Mouse (Mus musculus): ENCODE results near the gene Slc9c1. TPM values are rescaled to one million over a fixed set of nuclear protein-coding genes. Genes with fewer than 3 reads are reported as not detected.

Gene Slc9c1
- polyA plus RNA-seq, 1 experiment: not detected

- DNase-seq (ENCODE audit: low read depth): no peak
- no peak for TF ChIP-seq CTCF (IDR thresholded peaks at IDR 0.05; ENCODE audit: borderline replicate concordance, extremely low read depth, insufficient read depth, insufficient read length)
Observed at GRCm38 (mm10) chr16:45579883-45580282, 44.8 kb downstream of the Slc9c1 start.

DNA sequence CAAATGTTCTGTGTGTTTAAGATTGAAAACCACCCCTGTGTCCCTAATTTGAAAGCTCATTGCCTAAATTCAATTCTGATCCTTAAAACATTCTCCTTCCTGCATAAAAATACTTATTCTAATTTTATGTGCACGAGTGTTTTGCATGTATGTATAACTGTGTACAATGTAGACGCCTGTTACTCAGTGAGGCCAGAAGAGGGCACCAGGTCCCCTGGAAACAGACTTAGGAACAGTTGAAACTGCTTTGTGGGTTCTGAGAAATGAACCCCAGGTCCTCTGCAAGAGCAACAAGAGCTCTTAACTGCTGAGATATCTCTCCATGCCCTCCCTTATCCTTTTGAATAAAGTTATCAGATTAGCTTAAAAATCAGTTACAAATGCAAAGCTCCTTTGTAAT, 47.4 kb downstream of the Slc9c1 start:
- TF ChIP-seq CTCF (IDR thresholded peaks at IDR 0.05; ENCODE audit: borderline replicate concordance, extremely low read depth, insufficient read depth, insufficient read length) (peak; percentile 42; the same call in 1 of the 2 replicates), POLR2A (IDR thresholded peaks at IDR 0.05; ENCODE audit: borderline replicate concordance, extremely low read depth, insufficient read depth, insufficient read length, poor library complexity, severe bottlenecking) (no peak)
- DNase-seq (ENCODE audit: low read depth): peak; percentile 33

DNA sequence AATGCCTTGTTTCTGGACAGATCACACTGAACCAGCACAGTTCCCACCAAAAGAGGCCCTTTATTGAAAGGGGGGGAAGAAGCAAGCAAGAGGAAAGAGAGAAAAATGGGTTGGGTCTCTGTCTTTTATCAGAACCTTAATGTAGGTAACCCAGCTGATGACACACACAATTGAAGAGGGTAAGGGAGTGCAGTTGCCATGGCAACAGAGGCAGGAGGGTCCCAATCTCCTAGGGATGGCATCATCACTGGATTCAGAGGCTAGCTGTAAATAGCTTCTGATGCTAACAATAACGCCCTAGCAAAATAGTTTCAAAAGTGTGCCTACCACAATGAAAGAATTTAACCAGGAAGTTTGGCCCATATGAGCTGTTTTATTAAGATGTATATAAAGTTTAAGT, 58.5 kb downstream of the Slc9c1 start:
- DNase-seq (ENCODE audit: low read depth): peak; percentile 60
- TF ChIP-seq CTCF (IDR thresholded peaks at IDR 0.05; ENCODE audit: borderline replicate concordance, extremely low read depth, insufficient read depth, insufficient read length) (no peak), POLR2A (IDR thresholded peaks at IDR 0.05; ENCODE audit: borderline replicate concordance, extremely low read depth, insufficient read depth, insufficient read length, poor library complexity, severe bottlenecking) (no peak)

DNA sequence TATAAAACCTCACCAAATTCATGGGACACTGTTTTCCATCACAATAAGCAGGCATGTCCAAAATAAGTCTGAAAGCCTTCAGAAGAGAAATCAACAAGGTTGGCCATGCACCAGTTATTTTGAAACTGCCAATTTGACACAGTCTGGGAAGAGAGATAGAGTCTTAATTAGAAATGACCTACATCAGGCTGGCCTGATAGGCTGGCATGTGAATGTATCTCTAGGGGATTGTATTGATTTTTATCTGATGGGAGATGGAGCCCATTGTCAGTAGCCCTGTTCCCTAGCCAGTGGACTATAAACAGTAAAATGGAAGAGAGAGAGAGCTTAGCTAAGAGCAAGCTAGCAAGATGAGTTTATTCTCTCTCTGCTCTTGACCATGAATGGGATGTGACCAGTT, 60.4 kb downstream of the Slc9c1 start:
- no peak for TF ChIP-seq POLR2A (IDR thresholded peaks at IDR 0.05; ENCODE audit: borderline replicate concordance, extremely low read depth, insufficient read depth, insufficient read length, poor library complexity, severe bottlenecking)
- TF ChIP-seq CTCF (IDR thresholded peaks at IDR 0.05; ENCODE audit: borderline replicate concordance, extremely low read depth, insufficient read depth, insufficient read length): no peak
- peak; percentile 5 for DNase-seq (ENCODE audit: low read depth)

GRCm38 (mm10) chr16:45608481-45608954, 73.4 kb downstream of the Slc9c1 start:
- peak; percentile 54 for DNase-seq (ENCODE audit: low read depth)
- TF ChIP-seq CTCF (IDR thresholded peaks at IDR 0.05; ENCODE audit: borderline replicate concordance, extremely low read depth, insufficient read depth, insufficient read length) (peak; percentile 42; the same call in 1 of the 2 replicates), POLR2A (IDR thresholded peaks at IDR 0.05; ENCODE audit: borderline replicate concordance, extremely low read depth, insufficient read depth, insufficient read length, poor library complexity, severe bottlenecking) (no peak)

GRCm38 (mm10) chr16:45609300-45609699, 74.2 kb downstream of the Slc9c1 start:
- DNase-seq (ENCODE audit: low read depth): peak; percentile 43
- no peak for TF ChIP-seq POLR2A (IDR thresholded peaks at IDR 0.05; ENCODE audit: borderline replicate concordance, extremely low read depth, insufficient read depth, insufficient read length, poor library complexity, severe bottlenecking)
- peak; percentile 50; the same call in 1 of the 2 replicates for TF ChIP-seq CTCF (IDR thresholded peaks at IDR 0.05; ENCODE audit: borderline replicate concordance, extremely low read depth, insufficient read depth, insufficient read length)

- no peak for DNase-seq (ENCODE audit: low read depth)
- TF ChIP-seq POLR2A (IDR thresholded peaks at IDR 0.05; ENCODE audit: borderline replicate concordance, extremely low read depth, insufficient read depth, insufficient read length, poor library complexity, severe bottlenecking): no peak
- TF ChIP-seq CTCF (IDR thresholded peaks at IDR 0.05; ENCODE audit: borderline replicate concordance, extremely low read depth, insufficient read depth, insufficient read length): no peak
Observed at GRCm38 (mm10) chr16:45610267-45610666, 75.2 kb downstream of the Slc9c1 start, which contains the start of gene Gcsam. Gcsam (plus strand) TSS chr16:45610380.

DNA sequence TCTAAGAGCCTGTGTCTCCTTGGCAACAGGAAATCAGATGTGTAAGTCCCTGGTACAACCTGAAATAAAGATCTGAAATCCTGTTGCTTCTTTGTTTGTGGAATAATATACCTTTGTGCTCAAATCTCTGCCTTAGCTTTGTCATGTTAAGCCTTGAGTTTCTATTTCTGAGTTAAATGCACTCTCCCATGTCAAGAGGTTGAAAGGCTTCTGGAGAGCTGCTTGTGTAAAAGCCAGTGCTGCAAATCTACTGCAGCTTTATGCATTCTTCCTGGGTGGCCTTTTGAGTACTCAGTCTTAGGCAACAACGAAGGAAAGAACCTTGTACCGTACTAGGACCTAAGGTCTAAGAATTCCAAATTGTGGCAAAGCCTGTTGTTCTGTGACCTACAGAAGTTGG, 78.1 kb downstream of the Slc9c1 start:
- peak; percentile 32 for DNase-seq (ENCODE audit: low read depth)
- TF ChIP-seq POLR2A (IDR thresholded peaks at IDR 0.05; ENCODE audit: borderline replicate concordance, extremely low read depth, insufficient read depth, insufficient read length, poor library complexity, severe bottlenecking) (no peak), CTCF (IDR thresholded peaks at IDR 0.05; ENCODE audit: borderline replicate concordance, extremely low read depth, insufficient read depth, insufficient read length) (no peak)

GRCm38 (mm10) chr16:45615944-45616343, 80.8 kb downstream of the Slc9c1 start:
- TF ChIP-seq POLR2A (IDR thresholded peaks at IDR 0.05; ENCODE audit: borderline replicate concordance, extremely low read depth, insufficient read depth, insufficient read length, poor library complexity, severe bottlenecking) (no peak), CTCF (IDR thresholded peaks at IDR 0.05; ENCODE audit: borderline replicate concordance, extremely low read depth, insufficient read depth, insufficient read length) (no peak)
- no peak for DNase-seq (ENCODE audit: low read depth)

DNA sequence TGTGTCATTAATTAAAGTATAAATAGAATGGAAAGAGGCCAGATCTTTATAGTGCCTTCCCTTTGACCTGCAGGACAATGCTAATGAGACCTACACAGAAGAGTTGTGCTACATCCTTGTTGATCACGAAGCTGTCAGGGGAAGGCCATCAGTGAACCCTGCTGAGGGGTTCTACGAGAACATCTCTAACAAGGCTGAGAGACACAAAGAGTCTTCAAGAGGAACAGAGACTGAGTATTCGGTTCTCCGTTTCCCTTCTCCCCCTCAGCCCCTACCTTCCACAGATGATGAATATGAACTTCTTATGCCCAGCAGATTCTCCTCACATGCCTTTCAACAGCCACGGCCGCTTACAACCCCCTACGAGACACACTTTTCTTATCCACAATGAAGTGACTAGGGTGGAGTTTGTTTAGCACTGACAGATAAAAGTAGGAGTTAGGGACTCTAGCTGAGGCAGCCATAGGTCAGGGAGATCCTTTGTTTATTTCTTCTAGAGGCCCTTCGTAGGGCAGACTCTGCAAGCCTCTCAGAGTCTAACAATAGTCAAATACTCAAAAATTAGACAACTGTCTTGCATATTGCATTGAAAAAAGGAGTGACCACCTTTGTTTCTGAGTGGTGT, 84.8 kb downstream of the Slc9c1 start:
- DNase-seq (ENCODE audit: low read depth): no peak

DNA sequence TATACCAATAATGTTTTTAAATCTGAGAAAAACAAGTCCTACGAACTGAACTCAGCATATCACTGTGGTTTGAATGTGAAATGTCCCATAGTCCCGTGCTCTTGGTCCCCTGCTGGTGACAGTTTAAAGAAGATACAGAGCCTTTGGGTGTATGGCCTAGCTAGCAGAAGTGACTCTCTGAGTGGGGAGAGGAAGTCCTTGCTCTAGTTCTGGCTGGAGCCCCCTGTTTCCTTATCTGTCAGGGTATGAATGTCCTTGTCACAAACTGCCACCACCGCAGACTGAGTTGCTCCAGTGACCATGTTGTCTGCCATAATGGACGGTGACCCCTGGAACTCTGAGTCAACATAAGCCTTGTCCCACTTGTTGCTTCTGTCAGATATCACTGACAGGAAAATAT, 88.1 kb downstream of the Slc9c1 start:
- TF ChIP-seq POLR2A (IDR thresholded peaks at IDR 0.05; ENCODE audit: borderline replicate concordance, extremely low read depth, insufficient read depth, insufficient read length, poor library complexity, severe bottlenecking) (no peak), CTCF (IDR thresholded peaks at IDR 0.05; ENCODE audit: borderline replicate concordance, extremely low read depth, insufficient read depth, insufficient read length) (no peak)
- DNase-seq (ENCODE audit: low read depth): no peak

More for the DNA sequence above, 84.8 kb downstream of the Slc9c1 start:
- TF ChIP-seq CTCF (IDR thresholded peaks at IDR 0.05; ENCODE audit: borderline replicate concordance, extremely low read depth, insufficient read depth, insufficient read length) (no peak), POLR2A (IDR thresholded peaks at IDR 0.05; ENCODE audit: borderline replicate concordance, extremely low read depth, insufficient read depth, insufficient read length, poor library complexity, severe bottlenecking) (no peak)

DNA sequence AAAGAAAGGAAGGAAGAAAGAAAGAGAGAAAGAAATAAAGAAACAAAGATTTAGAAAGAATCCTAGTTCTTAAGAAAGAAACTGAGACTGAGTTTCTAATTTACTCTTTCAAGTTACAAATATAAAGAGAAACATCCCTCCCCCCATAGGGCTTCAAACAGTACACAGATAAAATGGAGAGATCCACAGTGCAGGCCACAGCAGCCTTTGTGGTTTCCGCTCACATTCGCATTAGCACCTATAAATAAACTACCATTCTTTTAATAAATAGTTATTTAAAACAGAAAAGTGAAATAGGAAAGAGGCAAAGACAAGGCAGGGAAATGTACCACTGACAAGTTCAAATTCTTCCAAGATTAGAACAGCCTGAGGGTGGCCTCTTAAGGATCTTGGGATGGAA, 89.7 kb downstream of the Slc9c1 start:
- DNase-seq (ENCODE audit: low read depth): no peak
- no peak for TF ChIP-seq POLR2A (IDR thresholded peaks at IDR 0.05; ENCODE audit: borderline replicate concordance, extremely low read depth, insufficient read depth, insufficient read length, poor library complexity, severe bottlenecking)
- TF ChIP-seq CTCF (IDR thresholded peaks at IDR 0.05; ENCODE audit: borderline replicate concordance, extremely low read depth, insufficient read depth, insufficient read length): no peak

Data from brain, embryonic 14.5 days (tissue).